Mouse (Mus musculus): ENCODE data around the gene Flt3. TPM values are rescaled to one million over a fixed set of nuclear protein-coding genes. Genes with fewer than 3 reads are reported as not detected.

Gene Flt3
- polyA plus RNA-seq, 1 experiment from 2014 or later = 0.05 TPM

DNA sequence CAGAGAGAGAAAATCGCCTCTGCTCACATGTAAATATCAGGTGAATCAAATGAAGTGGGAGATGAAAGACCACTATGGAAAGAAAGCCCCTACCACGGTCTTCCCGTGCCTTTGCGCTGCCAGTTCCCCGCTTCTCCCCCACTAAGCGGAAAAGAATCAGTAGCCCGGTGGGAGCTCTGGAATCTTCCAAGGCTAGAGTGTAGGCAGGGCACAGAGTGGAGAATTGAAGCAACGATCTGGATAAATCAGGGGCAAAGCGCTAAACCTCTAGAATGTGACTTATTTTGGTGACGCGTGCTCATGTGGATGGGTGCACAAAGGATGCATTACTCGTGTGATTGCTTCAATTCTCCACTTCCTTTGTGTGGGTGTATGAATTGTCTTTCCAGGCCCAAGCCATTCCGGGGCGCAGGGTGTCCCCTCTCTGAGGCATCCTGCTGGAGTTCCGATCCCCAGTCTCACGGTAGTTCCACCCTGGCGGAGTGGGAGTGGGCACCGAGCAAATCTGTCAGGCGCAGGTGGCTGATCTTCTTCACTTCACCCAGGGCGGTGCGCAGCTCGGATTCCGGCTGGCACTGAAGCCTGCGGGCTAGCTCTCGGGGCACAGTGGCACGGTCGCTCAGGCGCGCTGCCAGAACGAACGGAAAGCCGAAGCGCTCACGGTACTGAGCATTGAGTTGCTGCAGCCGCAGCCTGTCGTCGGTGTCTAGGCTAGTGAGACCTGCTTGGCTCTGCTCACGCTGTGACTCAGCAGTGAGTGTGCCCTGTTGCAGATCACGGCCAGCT lies 85.5 kb downstream of the Flt3 start:
- Histone ChIP-seq H3K27ac (no peak overlapping the region), H3K4me3 (peak overlapping the region; percentile 21; the same call in 1 of the 2 replicates), H3K4me1 (peaks cover 18% of the 10 kb centered on the region), H3K27me3 (ENCODE audit: low read depth, poor library complexity, severe bottlenecking) (peaks cover 99% of the 10 kb centered on the region), H3K9me3 (replicated peaks) (no peaks in the 10 kb centered on the region), H3K36me3 (no peaks in the 10 kb centered on the region)
- peak; percentile 64 for DNase-seq (ENCODE audit: low spot score)
- WGBS = under 1% methylated on average over 39 of the region's 39 CpGs

DNA sequence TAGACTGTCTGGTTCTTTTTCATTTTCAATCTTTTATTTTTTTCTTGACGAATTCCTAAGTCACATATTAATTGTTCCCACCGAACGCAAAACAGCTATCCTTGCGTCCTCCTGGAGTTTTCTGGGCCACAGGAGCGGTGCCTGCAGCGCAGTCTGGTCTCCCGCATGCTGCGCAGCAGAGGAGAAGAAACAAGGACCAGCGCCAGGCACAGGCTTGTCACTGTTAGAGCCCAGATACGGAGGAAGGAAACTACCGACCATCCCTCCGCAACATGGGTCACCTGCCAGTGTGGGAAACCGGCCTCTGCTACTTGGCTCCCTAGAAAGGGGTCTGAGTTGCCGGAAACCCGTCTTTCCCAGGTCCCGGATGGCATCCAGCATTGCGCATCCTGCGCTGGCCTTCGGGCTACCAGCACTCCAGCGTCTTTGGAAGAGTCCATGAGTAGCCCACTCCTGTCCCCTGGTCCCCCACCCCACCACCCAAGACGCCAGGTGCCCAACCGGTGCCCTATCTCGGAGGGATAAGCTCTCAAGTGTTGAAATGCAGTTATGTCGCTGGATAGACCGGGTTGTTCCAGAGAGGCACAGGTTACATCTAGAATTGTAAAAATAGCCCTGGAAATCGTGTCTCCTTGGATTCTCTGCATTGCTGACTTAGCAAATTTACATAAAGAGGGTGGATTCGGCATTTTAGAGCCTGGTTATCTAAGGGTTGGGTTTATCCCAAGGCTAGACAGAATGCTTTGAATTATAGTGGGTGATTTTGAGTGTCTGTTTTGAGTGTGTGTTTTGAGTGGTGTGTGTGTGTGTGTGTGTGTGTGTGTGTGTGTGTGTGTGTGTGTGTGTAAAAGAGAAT lies 87.2 kb downstream of the Flt3 start:
- H3K36me3 ChIP-seq = no peaks in the 10 kb centered on the region
- no peak overlapping the region for H3K4me3 ChIP-seq
- no peaks in the 10 kb centered on the region for H3K9me3 ChIP-seq (replicated peaks)
- H3K4me1 ChIP-seq = peaks cover 29% of the 10 kb centered on the region
- under 1% methylated on average over 27 of the region's 27 CpGs for WGBS
- peaks cover 100% of the 10 kb centered on the region for H3K27me3 ChIP-seq (ENCODE audit: low read depth, poor library complexity, severe bottlenecking)
- H3K27ac ChIP-seq = no peak overlapping the region
- peak; percentile 55 for DNase-seq (ENCODE audit: low spot score)

DNA sequence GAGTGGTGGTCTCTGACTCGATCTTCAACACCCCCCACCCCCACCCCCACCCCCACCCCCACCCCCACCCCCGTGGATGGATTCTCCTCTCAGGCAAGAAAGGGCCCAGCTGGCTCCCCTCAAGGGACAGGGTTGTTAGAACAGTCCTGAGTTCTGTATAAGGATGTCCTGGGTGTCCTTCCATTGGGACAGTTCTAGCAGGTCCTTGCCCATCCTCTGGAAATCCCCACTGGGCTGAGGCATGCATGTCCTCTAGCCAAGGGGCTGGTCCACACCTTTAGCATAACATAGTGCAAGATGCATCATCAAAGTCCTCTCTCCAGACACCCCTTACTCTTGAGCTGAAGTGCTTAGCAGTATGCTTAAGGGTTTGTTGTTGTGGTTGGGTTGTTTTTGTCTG lies 90.5 kb downstream of the Flt3 start:
- no peak overlapping the region for H3K27ac ChIP-seq
- peaks cover 48% of the 10 kb centered on the region for H3K4me1 ChIP-seq
- WGBS = 0% methylated on average over 2 of the region's 2 CpGs
- no peak for DNase-seq (ENCODE audit: low spot score)
- peaks cover 100% of the 10 kb centered on the region for H3K27me3 ChIP-seq (ENCODE audit: low read depth, poor library complexity, severe bottlenecking)
- no peaks in the 10 kb centered on the region for H3K9me3 ChIP-seq (replicated peaks)
- H3K4me3 ChIP-seq = no peak overlapping the region
- no peaks in the 10 kb centered on the region for H3K36me3 ChIP-seq

DNA sequence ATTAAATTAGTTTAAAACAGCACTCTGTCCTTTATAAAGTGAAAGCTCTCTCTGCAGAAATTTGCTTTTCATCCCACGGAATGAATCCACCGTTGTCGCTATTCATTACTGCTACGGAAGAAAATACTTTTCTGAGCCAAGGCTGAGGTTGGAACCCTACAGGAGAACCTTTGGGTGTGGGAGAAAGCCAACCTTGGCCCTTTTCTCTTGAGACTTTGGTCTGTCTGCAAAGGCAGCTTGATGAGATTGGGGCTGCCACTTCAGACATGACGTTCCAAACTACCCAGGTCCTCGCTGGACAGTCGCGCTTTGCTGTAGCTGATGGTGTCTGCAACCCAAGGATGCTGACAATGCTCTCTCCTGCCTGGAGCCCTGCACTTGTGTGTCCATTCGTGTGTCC lies 91.8 kb downstream of the Flt3 start:
- Histone ChIP-seq H3K27me3 (ENCODE audit: low read depth, poor library complexity, severe bottlenecking) (peaks cover 100% of the 10 kb centered on the region), H3K27ac (no peak overlapping the region), H3K4me3 (no peak overlapping the region), H3K9me3 (replicated peaks) (no peaks in the 10 kb centered on the region), H3K36me3 (no peaks in the 10 kb centered on the region), H3K4me1 (peaks cover 56% of the 10 kb centered on the region)
- WGBS = 12% methylated on average over 9 of the region's 9 CpGs
- no peak for DNase-seq (ENCODE audit: low spot score)

DNA sequence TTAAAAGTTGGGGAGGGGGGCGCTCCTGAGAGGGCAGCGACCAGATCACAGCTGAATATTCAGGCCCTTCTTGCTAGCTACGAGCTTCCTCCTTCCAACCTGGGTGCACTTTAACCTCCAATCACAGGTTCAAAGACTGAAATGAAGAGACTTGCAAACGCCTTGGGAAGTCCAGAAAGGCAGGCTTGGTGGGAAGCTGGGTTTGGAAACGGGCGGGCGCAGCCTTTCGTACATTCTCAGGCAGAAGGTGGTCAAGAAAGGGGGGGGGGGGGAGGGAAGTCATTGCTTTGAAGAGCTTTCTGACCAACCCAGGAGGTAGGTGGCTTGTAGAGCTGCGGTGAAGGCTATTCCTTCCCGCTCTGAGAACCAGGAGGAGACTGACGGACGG lies 92.9 kb downstream of the Flt3 start:
- H3K9me3 ChIP-seq (replicated peaks) = no peaks in the 10 kb centered on the region
- no peak overlapping the region for H3K4me3 ChIP-seq
- no peak overlapping the region for H3K27ac ChIP-seq
- WGBS = 0% methylated on average over 12 of the region's 12 CpGs
- peaks cover 56% of the 10 kb centered on the region for H3K4me1 ChIP-seq
- peaks cover 100% of the 10 kb centered on the region for H3K27me3 ChIP-seq (ENCODE audit: low read depth, poor library complexity, severe bottlenecking)
- DNase-seq (ENCODE audit: low spot score) = peak; percentile 53
- H3K36me3 ChIP-seq = no peaks in the 10 kb centered on the region

DNA sequence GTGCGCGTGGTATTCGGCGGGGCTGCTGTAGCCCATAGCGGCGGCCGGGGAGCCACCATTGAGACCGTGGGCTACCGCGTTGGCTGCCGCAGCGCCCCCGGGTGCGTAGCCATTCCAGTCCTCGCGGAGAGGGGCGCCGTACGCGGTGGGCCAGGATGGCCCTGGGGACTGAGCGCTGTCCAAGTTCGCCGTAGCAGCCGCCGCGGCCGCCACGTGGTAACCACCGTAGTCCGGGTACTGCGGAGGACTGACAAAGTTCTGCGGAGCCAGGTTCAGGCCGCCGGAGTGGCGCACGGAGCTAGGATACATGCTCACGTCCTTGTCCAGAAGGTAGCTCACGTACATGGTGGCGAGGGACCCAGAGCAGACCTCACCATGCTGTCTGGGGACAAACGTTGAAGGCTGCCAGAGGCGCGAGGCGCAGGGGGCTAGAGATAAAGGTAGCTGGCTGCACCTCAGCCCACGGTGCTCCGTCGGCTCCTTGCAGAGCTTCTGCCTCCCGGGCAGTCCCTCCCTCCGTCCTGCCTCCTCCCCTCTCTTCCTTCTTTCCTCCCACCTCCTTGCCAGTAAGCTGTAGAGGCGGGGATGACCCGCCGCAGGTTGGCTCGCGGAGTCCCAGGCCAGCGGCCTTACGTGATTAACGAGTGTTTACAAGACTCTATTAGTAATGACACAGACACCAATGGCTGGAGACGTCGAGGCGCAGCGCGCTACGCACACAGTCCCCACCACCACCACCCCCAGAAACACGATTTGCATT lies 93.5 kb downstream of the Flt3 start, which contains the start of gene Cdx2:
Cdx2 (minus strand) TSS at position 633 of the 760 bp plus-strand sequence.
- no peaks in the 10 kb centered on the region for H3K9me3 ChIP-seq (replicated peaks)
- no peaks in the 10 kb centered on the region for H3K36me3 ChIP-seq
- WGBS = under 1% methylated on average over 63 of the region's 63 CpGs
- peak; percentile 71 for DNase-seq (ENCODE audit: low spot score)
- peaks cover 100% of the 10 kb centered on the region for H3K27me3 ChIP-seq (ENCODE audit: low read depth, poor library complexity, severe bottlenecking)
- H3K4me1 ChIP-seq = peaks cover 58% of the 10 kb centered on the region
- H3K4me3 ChIP-seq = peak within 1 kb of the TSS; percentile 40
- H3K27ac ChIP-seq = 0 out of 2 replicates have a peak within 1 kb of the TSS, but pooled peaks have one; percentile 7

DNA sequence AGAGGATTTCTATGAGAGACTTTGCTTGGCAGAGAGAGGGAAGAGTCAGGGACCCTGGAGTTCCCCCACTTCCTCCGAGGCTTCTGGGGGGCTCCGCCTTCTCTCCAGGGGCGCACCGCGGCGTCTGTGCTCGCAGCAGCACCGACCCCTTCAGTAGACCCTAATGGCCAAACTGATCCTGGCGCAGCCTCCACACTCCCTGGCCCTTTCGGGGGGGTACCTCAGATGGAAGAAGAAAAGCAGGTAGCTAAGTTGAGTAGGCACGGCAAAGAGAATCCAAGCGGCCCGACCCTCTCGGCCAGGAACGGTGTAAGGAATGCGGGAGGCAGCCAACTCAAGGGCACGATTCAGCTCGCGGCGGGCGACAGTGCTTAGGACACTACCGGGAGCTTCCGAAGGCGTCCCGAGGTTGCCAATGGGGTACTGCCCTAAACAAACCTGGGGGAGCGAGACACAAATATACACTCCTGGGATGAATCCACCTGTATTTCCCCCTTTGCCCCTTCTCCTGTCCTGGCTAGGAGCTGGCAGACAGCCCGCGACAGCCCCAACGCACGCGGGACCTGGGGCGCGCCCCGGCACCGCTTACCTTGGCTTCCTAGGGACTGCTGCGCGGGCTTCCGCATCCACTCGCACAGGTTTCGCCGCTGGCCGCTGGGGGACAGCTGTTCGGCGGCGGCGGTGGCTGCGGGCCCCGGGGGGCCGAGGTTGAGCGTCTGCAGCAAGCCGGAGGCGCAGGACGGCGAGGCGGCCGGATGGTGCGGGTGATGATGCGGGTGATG lies 94.2 kb downstream of the Flt3 start:
- Histone ChIP-seq H3K27me3 (ENCODE audit: low read depth, poor library complexity, severe bottlenecking) (peaks cover 100% of the 10 kb centered on the region), H3K4me3 (peak overlapping the region; percentile 40), H3K36me3 (no peaks in the 10 kb centered on the region), H3K9me3 (replicated peaks) (no peaks in the 10 kb centered on the region), H3K4me1 (peaks cover 64% of the 10 kb centered on the region), H3K27ac (peak overlapping the region; percentile 7; the same call in 1 of the 2 replicates)
- DNase-seq (ENCODE audit: low spot score) = peak; percentile 67
- WGBS = under 1% methylated on average over 58 of the region's 58 CpGs

DNA sequence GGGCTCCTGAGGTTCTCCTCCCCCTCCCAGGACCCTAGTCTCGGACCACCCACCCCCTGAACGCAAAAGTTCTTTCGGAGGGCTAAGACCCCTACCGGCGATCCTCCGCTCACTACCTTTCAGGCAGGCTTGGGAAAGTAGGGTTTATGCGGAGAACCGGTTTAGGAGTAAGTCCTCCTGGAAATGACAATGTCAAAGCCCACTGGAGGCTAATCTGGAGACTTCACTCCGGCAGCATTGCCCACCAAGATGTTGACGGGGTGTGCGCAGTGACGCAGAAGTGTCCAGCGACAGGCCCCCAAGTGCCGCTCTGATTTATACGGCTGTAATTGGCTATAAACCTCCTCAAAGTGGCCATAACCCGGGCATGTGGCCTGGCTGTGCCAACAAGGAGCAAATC lies 95.1 kb downstream of the Flt3 start:
- Histone ChIP-seq H3K27me3 (ENCODE audit: low read depth, poor library complexity, severe bottlenecking) (peaks cover 100% of the 10 kb centered on the region), H3K36me3 (no peaks in the 10 kb centered on the region), H3K9me3 (replicated peaks) (no peaks in the 10 kb centered on the region), H3K27ac (no peak overlapping the region), H3K4me1 (peaks cover 67% of the 10 kb centered on the region), H3K4me3 (peak overlapping the region; percentile 30)
- peak; percentile 69 for DNase-seq (ENCODE audit: low spot score)
- WGBS = 0% methylated on average over 16 of the region's 16 CpGs

DNA sequence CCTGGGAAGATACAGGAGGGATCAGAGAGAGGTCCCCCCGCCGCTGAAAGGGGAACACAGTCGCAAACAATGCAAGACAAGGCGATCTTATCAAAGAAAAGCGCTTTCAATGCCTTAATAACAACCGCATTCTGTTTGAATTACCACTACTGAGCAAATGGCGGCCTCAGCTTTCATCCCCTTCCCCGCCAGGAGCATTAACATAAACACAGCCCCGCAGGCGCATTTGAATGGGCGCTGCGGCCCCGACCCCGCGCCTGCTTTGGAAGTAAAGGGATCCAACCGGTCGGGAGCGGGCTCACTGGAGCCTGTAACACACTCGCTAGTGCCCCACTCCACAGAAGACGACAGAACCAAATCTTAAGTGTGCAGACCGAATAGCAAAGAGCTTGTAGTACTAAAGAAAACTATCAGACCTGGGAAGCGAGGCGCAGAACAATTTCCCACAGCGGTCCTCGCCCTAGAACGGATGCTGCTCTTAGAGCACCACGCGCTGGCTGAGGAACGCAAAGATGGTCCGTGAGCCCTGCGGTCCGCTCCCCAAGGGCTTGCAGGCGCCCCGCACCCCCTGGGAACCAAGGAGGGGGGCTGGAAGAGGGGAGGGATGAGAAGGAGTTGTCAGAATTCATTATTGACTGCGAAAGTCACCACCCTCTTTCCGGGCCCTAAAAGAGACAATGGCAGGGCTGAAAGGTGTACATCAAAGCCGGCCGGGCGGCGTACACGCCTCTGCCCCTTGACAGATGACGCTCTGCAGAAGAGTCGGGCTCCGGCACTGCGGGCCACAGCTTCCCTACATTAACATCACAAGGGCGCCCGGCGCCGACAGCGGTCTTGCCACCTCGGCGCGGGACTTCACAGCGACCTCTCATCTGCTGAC lies 95.8 kb downstream of the Flt3 start:
- Histone ChIP-seq H3K27me3 (ENCODE audit: low read depth, poor library complexity, severe bottlenecking) (peaks cover 100% of the 10 kb centered on the region), H3K27ac (no peak overlapping the region), H3K36me3 (no peaks in the 10 kb centered on the region), H3K9me3 (replicated peaks) (no peaks in the 10 kb centered on the region), H3K4me1 (peaks cover 69% of the 10 kb centered on the region), H3K4me3 (peak overlapping the region; percentile 30)
- WGBS = under 1% methylated on average over 54 of the region's 54 CpGs
- peak; percentile 67 for DNase-seq (ENCODE audit: low spot score)

DNA sequence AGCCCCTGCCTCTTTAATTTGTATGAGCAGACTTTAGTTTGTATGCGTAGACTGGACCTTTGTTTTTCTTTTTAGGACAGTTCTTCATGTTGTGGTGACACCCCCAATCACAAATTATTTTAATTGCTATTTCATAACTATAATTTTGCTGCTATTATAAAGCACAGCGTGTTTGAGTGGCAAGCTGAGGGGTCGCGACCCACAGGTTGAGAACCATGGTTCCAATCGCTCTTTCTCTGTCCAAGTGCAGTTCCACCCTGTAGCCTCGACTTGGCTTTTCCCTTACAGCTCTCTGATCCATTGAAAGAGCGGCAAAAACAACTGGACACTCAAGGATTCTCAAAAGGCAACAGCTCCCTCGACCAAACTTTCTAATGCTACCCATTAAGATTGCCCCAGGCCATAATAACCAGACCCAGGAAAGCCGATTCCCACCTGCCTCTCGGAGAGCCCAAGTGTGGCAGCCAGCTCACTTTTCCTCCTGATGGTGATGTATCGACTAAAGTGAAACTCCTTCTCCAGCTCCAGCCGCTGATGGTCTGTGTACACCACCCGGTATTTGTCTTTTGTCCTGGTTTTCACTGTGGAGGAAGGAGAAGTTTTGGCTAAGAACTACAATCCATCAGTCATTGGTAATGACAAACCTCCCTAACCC lies 97.4 kb downstream of the Flt3 start:
- no peaks in the 10 kb centered on the region for H3K36me3 ChIP-seq
- no peak overlapping the region for H3K4me3 ChIP-seq
- no peaks in the 10 kb centered on the region for H3K9me3 ChIP-seq (replicated peaks)
- no peak overlapping the region for H3K27ac ChIP-seq
- H3K27me3 ChIP-seq (ENCODE audit: low read depth, poor library complexity, severe bottlenecking) = peaks cover 99% of the 10 kb centered on the region
- DNase-seq (ENCODE audit: low spot score) = no peak
- H3K4me1 ChIP-seq = peaks cover 65% of the 10 kb centered on the region
- 10% methylated on average over 13 of the region's 13 CpGs for WGBS

DNA sequence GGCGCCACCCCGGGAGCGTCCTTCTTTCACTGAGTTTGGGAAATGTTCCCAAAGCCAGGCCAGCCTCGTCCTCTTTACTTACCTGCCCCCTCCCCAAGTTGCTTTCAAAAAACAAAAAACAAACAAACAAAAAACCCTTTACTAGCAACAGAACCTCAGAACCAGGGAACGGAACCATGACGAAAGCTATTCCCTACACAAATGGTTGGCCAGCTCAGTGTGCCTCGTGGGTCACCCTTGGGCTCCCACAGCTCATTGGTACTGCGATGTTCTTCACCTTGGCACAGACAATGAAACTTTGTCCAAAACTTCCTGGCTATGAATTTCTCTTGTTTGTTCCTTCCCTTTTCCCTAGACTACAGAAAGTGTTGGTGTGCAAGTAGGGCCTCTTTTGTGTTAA lies 98.1 kb downstream of the Flt3 start:
- H3K36me3 ChIP-seq = no peaks in the 10 kb centered on the region
- WGBS = 25% methylated on average over 8 of the region's 8 CpGs
- peaks cover 60% of the 10 kb centered on the region for H3K4me1 ChIP-seq
- peaks cover 99% of the 10 kb centered on the region for H3K27me3 ChIP-seq (ENCODE audit: low read depth, poor library complexity, severe bottlenecking)
- no peak overlapping the region for H3K4me3 ChIP-seq
- no peak for DNase-seq (ENCODE audit: low spot score)
- no peak overlapping the region for H3K27ac ChIP-seq
- no peaks in the 10 kb centered on the region for H3K9me3 ChIP-seq (replicated peaks)

Measured in limb, embryonic 10.5 days (tissue).